Mouse (Mus musculus): ENCODE data around the gene Mlf2. TPM values are rescaled to one million over a fixed set of nuclear protein-coding genes. Genes with fewer than 3 reads are reported as not detected.
A peak's percentile ranks its signal among the peaks of the same experiment; 100 is the strongest.
"Not testable (repeated sequence)": the region's sequence is repeated elsewhere in the genome, so short reads cannot be mapped to it uniquely, and the experiment has no call there.

Gene Mlf2
- total RNA-seq (2021), result 100 to 1,000 TPM; 284 to 296 TPM
- long read RNA-seq, experiment 1, transcript Mlf2-202 (9 exons, 1,475 nt), result major isoform, 254 of 335 reads
- long read RNA-seq, experiment 1, partial matches to known transcripts, result 66 of 335 reads
- long read RNA-seq, experiment 1, other reads (novel, unspliced or antisense), result 11 of 335 reads
- long read RNA-seq, experiment 2, transcript Mlf2-202 (9 exons, 1,475 nt), result major isoform, 152 of 199 reads
- long read RNA-seq, experiment 2, transcript Mlf2-201 (9 exons, 1,451 nt), result minor isoform, 5 of 199 reads
- long read RNA-seq, experiment 2, partial matches to known transcripts, result 30 of 199 reads
- long read RNA-seq, experiment 2, other reads (novel, unspliced or antisense), result 12 of 199 reads

GRCm38 (mm10) chr6:124930754-124931524 lies at the start of gene Mlf2:
TSS of gene Mlf2 (plus strand) at chr6:124931386.
- DNase-seq, result peak; percentile 99

- no peak for DNase-seq
Observed at GRCm38 (mm10) chr6:124881821-124882220, 49.4 kb upstream of the Mlf2 start.

- DNase-seq, result no peak
Observed at GRCm38 (mm10) chr6:124883351-124883750, 47.8 kb upstream of the Mlf2 start.

GRCm38 (mm10) chr6:124884714-124885500 lies 46.3 kb upstream of the Mlf2 start:
- no peak for DNase-seq

- no peak for DNase-seq
Observed at GRCm38 (mm10) chr6:124885956-124886381, 45.2 kb upstream of the Mlf2 start.

- no peak for DNase-seq
Observed at GRCm38 (mm10) chr6:124887986-124888385, 43.2 kb upstream of the Mlf2 start, which contains the start of gene Cd4. TSS of gene Cd4 (minus strand) at chr6:124888221.

- DNase-seq, result no peak
Observed at GRCm38 (mm10) chr6:124888555-124889125, 42.5 kb upstream of the Mlf2 start.

- no peak for DNase-seq
Observed at GRCm38 (mm10) chr6:124890997-124891396, 40.2 kb upstream of the Mlf2 start.

GRCm38 (mm10) chr6:124894113-124894512 lies 37.1 kb upstream of the Mlf2 start:
- DNase-seq, result not testable (repeated sequence)

- no peak for DNase-seq
Observed at GRCm38 (mm10) chr6:124898359-124898758, 32.8 kb upstream of the Mlf2 start.

GRCm38 (mm10) chr6:124900056-124900800 lies 31.0 kb upstream of the Mlf2 start:
- DNase-seq, result no peak

GRCm38 (mm10) chr6:124900801-124901480 lies 30.2 kb upstream of the Mlf2 start:
- no peak for DNase-seq

GRCm38 (mm10) chr6:124901851-124902250 lies 29.3 kb upstream of the Mlf2 start:
- DNase-seq, result no peak

GRCm38 (mm10) chr6:124903580-124904151 lies 27.5 kb upstream of the Mlf2 start:
- peak; percentile 97 for DNase-seq

- DNase-seq, result peak; percentile 51 to 82
Observed at GRCm38 (mm10) chr6:124904161-124904981, 26.8 kb upstream of the Mlf2 start.

GRCm38 (mm10) chr6:124904991-124905860 lies 26.0 kb upstream of the Mlf2 start:
- no peak for DNase-seq

- DNase-seq, result no peak
Observed at GRCm38 (mm10) chr6:124907767-124908166, 23.4 kb upstream of the Mlf2 start.

- DNase-seq, result no peak
Observed at GRCm38 (mm10) chr6:124910032-124910431, 21.2 kb upstream of the Mlf2 start.
